Mouse (Mus musculus) midbrain, embryonic 14.5 days (tissue): ENCODE measurements at regions not wholly inside any gene's neighbourhood (a gene's known extent, or its start where the extent isn't known, plus 50 kb on each side); places are given as distances from the start of the nearest gene placed in this dataset.
"Not testable (repeated sequence)": the region's sequence is repeated elsewhere in the genome, so short reads cannot be mapped to it uniquely, and the experiment has no call there.

Experiments used
- ATAC-seq: fragments of 200-750 bp; cut with Nextera tagmentation; 2 replicates; pipeline ENCODE4 v1.8.0; 2017; ENCODE audit warnings: moderate number of reproducible peaks, moderate library complexity; ENCODE audit not compliant: low FRiP score, low TSS enrichment
- DNase-seq: peaks from one replicate; pipeline ENCODE4 v3.0.0-alpha.2; 2015
- H3K27ac ChIP-seq: fragments of 300-500 bp; sonication (generic); replicated peaks from 2 replicates; pipeline ENCODE4 v1.5.1; 2014; ENCODE audit warnings: mild to moderate bottlenecking, low read depth, low read length, moderate library complexity
- H3K27me3 ChIP-seq: fragments of 300-500 bp; sonication (generic); 2 replicates; pipeline ENCODE4 v1.6.1; 2014; ENCODE audit warnings: low read length, control low read depth, mixed read lengths; ENCODE audit not compliant: control insufficient read depth, insufficient read depth
- H3K36me3 ChIP-seq: fragments of 300-500 bp; sonication (generic); 2 replicates; pipeline ENCODE4 v1.6.1; 2014; ENCODE audit warnings: low read length, control low read depth; ENCODE audit not compliant: control insufficient read depth, insufficient read depth
- H3K4me1 ChIP-seq: fragments of 300-500 bp; sonication (generic); 2 replicates; pipeline ENCODE4 v1.6.1; 2014; ENCODE audit warnings: mild to moderate bottlenecking, antibody characterized with exemption, low read length, control low read depth; ENCODE audit not compliant: control insufficient read depth, insufficient read depth
- H3K4me2 ChIP-seq: fragments of 300-500 bp; sonication (generic); 2 replicates; pipeline ENCODE4 v1.6.1; 2014; ENCODE audit warnings: mild to moderate bottlenecking, low read length, moderate library complexity
- H3K4me3 ChIP-seq: fragments of 300-500 bp; sonication (generic); replicated peaks from 2 replicates; pipeline ENCODE4 v1.5.1; 2014; ENCODE audit warnings: low read depth, low read length
- H3K9ac ChIP-seq: fragments of 300-500 bp; sonication (generic); replicated peaks from 2 replicates; pipeline ENCODE4 v1.6.1; 2014; ENCODE audit warnings: mild to moderate bottlenecking, low read length, moderate library complexity
- H3K9me3 ChIP-seq: fragments of 300-500 bp; sonication (generic); 2 replicates; pipeline ENCODE4 v1.6.1; 2016; ENCODE audit warnings: low read length, control low read depth, mixed read lengths; ENCODE audit not compliant: control insufficient read depth
- WGBS: fragments of 180-500 bp; shearing (Covaris S2); extraction: QIAGEN DNeasy Blood & Tissue Kit; methylation state at CpG from one replicate; pipeline ENCODE4 v1.1.7; 2014; 5-methylcytosine and 5-hydroxymethylcytosine counted together

- Histone ChIP-seq H3K4me3 (no peak overlapping the region), H3K9me3 (no peaks in the 10 kb centered on the region), H3K27me3 (no peaks in the 10 kb centered on the region), H3K4me1 (no peaks in the 10 kb centered on the region), H3K4me2 (no peak overlapping the region), H3K9ac (no peak overlapping the region), H3K27ac (no peak overlapping the region), H3K36me3 (no peaks in the 10 kb centered on the region)
- 62% methylated on average over 4 of the region's 4 CpGs for WGBS
- ATAC-seq (no peak), DNase-seq (no peak)
These were observed 247.8 kb upstream of the Irak1bp1 start for GRCm38 (mm10) chr9:82581373-82582018.

- Histone ChIP-seq H3K27ac (no peak overlapping the region), H3K27me3 (no peaks in the 10 kb centered on the region), H3K4me2 (no peak overlapping the region), H3K4me3 (no peak overlapping the region), H3K4me1 (no peaks in the 10 kb centered on the region), H3K36me3 (no peaks in the 10 kb centered on the region), H3K9ac (no peak overlapping the region), H3K9me3 (no peaks in the 10 kb centered on the region)
- DNase-seq (no peak), ATAC-seq (no peak)
- 79% methylated on average over 11 of the region's 11 CpGs for WGBS
These were observed 220.2 kb upstream of the Irak1bp1 start for GRCm38 (mm10) chr9:82609111-82609510.

DNA sequence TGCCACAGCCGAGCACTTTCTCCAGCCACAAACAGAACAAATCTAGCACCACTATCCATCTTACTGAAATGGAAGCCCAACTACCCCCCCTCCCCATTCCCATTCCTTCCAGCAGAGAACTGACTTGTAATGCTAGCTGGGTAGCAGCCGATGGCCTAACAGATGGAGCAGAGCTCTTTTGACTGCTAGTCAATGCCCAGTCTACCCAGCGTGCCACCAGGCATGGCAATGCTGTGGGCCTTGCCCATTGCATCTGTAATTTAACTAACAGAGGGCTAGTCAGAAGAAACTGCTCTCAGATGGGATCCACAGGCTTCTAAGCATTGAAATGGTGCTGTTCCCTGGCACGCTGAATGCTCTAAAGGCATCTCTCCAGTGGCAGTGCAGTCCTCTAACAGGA, 219.4 kb upstream of the Irak1bp1 start:
- H3K4me1 ChIP-seq: no peaks in the 10 kb centered on the region
- H3K4me3 ChIP-seq: no peak overlapping the region
- H3K27ac ChIP-seq: no peak overlapping the region
- H3K4me2 ChIP-seq: no peak overlapping the region
- 92% methylated on average over 4 of the region's 4 CpGs for WGBS
- H3K9ac ChIP-seq: no peak overlapping the region
- no peaks in the 10 kb centered on the region for H3K36me3 ChIP-seq
- no peaks in the 10 kb centered on the region for H3K27me3 ChIP-seq
- ATAC-seq (no peak), DNase-seq (no peak)
- no peaks in the 10 kb centered on the region for H3K9me3 ChIP-seq

- Histone ChIP-seq H3K4me3 (no peak overlapping the region), H3K4me2 (no peak overlapping the region), H3K36me3 (no peaks in the 10 kb centered on the region), H3K4me1 (no peaks in the 10 kb centered on the region), H3K9me3 (no peaks in the 10 kb centered on the region), H3K9ac (no peak overlapping the region), H3K27ac (no peak overlapping the region), H3K27me3 (no peaks in the 10 kb centered on the region)
- ATAC-seq (no peak), DNase-seq (no peak)
- 84% methylated on average over 2 of the region's 2 CpGs for WGBS
These were observed 216.8 kb upstream of the Irak1bp1 start for GRCm38 (mm10) chr9:82612526-82612925.

DNA sequence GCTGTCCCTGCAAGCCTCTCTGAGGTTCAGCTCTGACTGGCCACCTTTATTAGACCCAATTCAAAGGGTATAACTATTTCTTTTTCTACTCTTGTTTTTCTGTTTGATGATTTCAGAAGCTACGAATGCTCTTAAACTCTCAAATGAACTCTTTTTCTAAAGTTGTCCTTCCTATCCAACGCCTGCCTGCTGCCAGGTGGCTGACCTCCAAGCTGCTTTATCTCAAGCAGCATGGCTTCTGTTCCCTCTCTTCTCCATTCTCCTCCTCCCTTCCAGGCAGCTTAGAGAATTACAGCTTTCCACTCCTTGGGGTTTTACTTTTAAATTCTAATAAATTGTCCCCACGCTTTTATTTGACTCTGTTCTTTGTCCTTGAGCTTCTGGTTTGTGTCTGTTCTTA, 196.9 kb upstream of the Irak1bp1 start:
- Histone ChIP-seq H3K4me3 (no peak overlapping the region), H3K4me2 (no peak overlapping the region), H3K36me3 (no peaks in the 10 kb centered on the region), H3K9ac (no peak overlapping the region), H3K27me3 (no peaks in the 10 kb centered on the region), H3K27ac (no peak overlapping the region), H3K4me1 (no peaks in the 10 kb centered on the region), H3K9me3 (no peaks in the 10 kb centered on the region)
- ATAC-seq (no peak), DNase-seq (no peak)
- WGBS: 88% methylated on average over 3 of the region's 3 CpGs

DNA sequence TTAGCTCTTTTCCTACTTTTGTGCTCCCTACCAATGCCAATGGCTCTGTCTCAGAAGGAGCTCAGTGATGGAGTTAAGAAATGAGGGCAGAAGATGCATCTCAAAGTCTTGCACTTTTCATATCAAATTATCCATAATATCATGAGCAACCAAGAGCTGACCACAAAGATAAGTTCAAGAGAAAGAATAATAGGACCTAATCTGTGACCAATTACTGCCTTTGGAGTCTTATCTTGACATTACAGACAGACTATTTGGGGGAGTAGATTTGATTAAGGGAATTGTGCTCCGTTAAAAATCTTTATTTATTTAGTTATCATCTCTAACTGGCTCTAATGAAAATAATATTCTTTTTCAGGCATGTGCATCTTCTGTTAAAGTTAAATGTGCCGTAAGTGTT, 189.1 kb upstream of the Irak1bp1 start:
- WGBS: 80% methylated on average over 2 of the region's 2 CpGs
- H3K9me3 ChIP-seq: no peaks in the 10 kb centered on the region
- H3K27ac ChIP-seq: no peak overlapping the region
- H3K9ac ChIP-seq: no peak overlapping the region
- ATAC-seq (no peak), DNase-seq (no peak)
- H3K27me3 ChIP-seq: no peaks in the 10 kb centered on the region
- no peaks in the 10 kb centered on the region for H3K4me1 ChIP-seq
- H3K4me2 ChIP-seq: no peak overlapping the region
- H3K4me3 ChIP-seq: no peak overlapping the region
- H3K36me3 ChIP-seq: no peaks in the 10 kb centered on the region

GRCm38 (mm10) chr9:82643900-82644299, 185.4 kb upstream of the Irak1bp1 start:
- Histone ChIP-seq H3K36me3 (no peaks in the 10 kb centered on the region), H3K4me3 (no peak overlapping the region), H3K9ac (no peak overlapping the region), H3K27me3 (no peaks in the 10 kb centered on the region), H3K9me3 (no peaks in the 10 kb centered on the region), H3K4me1 (no peaks in the 10 kb centered on the region), H3K4me2 (no peak overlapping the region), H3K27ac (no peak overlapping the region)
- ATAC-seq: no peak
- WGBS: 25% methylated on average over 1 of the region's 1 CpGs
- peak; percentile 85 for DNase-seq

GRCm38 (mm10) chr9:82655511-82655910, 173.8 kb upstream of the Irak1bp1 start:
- H3K36me3 ChIP-seq, DNase-seq, H3K4me2 ChIP-seq, H3K9me3 ChIP-seq, H3K9ac ChIP-seq, H3K4me1 ChIP-seq, H3K4me3 ChIP-seq, H3K27me3 ChIP-seq, ATAC-seq, H3K27ac ChIP-seq: not testable (repeated sequence)
- WGBS: 46% methylated on average over 1 of the region's 1 CpGs

DNA sequence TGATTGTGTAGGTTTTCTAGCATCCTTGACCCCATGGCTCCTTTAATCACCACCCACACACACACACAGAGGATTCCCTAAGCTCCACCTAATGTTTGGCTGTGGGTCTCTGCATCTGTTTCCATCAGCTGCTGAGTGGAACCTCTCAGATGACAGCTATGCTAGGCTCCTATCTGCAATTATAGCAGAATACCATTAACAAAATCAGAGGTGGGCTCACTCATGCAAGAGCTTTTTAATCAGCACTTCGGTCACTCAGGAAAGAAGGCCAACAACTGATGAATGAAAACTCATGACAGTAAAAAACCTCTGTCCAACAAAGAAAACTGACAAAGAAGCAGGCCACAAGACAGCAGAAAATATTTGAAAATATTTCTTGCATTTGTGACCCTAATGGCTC, 147.1 kb upstream of the Irak1bp1 start:
- WGBS: 83% methylated on average over 1 of the region's 1 CpGs
- DNase-seq (no peak), ATAC-seq (no peak)
- Histone ChIP-seq H3K9me3 (no peaks in the 10 kb centered on the region), H3K4me2 (no peak overlapping the region), H3K27ac (no peak overlapping the region), H3K4me1 (no peaks in the 10 kb centered on the region), H3K4me3 (no peak overlapping the region), H3K9ac (no peak overlapping the region), H3K36me3 (no peaks in the 10 kb centered on the region), H3K27me3 (no peaks in the 10 kb centered on the region)
